Mouse (Mus musculus): ENCODE measurements around the gene Cdh4.

DNA sequence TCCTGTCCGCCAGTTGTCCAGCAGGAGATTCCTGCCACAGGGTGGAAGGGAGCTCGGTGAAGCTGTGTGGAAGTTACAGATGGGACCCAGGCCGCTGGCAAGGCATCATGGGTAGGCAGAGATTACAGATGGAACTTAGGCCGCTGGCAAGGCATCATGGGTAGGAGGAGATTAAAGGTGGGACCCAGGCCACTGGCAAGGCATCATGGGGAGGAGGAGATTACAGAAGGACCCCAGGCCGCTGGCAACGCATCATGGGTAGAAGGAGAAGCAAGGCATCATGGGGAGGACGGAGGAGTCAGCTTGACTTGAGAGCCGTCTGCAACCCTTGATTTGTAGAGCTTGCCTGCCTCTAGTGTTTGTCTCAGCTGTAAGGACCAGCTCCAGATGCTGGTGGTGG is 281.2 kb downstream of the Cdh4 start:
- TF ChIP-seq MYOD1 (IDR thresholded peaks at IDR 0.05; ENCODE audit: control insufficient read depth in 1 of 3, insufficient read length in 2 of 3, low read depth in 2 of 3) (no peak), MAX (IDR thresholded peaks at IDR 0.05; ENCODE audit: low read depth) (no peak)

All from myocyte (in vitro differentiated cells).